Mouse (Mus musculus): Measurements from ENCODE around the gene Trpc1. TPM values are rescaled to one million over a fixed set of nuclear protein-coding genes. Genes with fewer than 3 reads are reported as not detected.

The Trpc1 gene
- polyA plus RNA-seq, 1 experiment = not detected

DNA sequence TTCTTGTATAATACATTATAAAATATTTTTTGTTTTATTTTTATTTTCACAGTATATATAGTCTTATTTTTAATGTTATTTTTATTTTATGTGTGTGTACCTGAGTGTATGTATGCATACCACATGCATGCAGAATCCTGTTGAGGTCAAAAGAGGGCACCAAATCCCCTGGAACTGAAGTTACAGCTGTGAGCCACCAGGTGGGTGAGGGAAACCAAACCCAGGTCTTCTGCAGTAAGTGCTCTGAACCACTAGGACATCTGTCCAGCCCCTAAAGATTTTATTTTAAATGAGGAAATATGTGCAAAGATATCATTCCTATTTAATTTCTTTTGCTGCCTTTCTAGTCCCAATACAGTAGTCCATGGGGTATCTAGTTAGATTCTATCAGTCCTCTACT, 41.2 kb downstream of the Trpc1 start:
- TF ChIP-seq TAL1 (IDR thresholded peaks at IDR 0.05; ENCODE audit: low read length) (no peak), GATA1 (IDR thresholded peaks at IDR 0.05; ENCODE audit: low read length) (no peak)
- H3K36me3 ChIP-seq (ENCODE audit: control insufficient read depth) = no peaks in the 10 kb centered on the region

DNA sequence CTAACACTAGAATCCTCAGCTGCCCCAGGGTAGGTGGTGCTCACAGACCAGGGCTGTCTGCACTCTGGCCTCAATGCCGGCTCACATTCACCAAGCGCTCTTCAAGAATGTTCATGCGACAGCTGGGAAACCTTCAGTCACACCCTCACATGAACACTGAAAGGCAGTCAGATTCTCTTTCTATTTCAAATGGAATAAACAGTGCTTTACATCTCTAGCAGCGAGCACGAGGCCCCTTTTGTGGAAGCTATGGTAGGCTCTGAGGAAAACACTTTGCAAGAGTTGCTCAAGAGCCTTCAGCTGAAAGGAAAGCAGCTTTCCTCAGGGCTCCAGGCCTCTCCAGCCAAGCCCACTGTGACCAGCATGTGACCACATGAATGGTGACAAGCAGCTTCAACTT, 44.8 kb downstream of the Trpc1 start:
- Histone ChIP-seq H3K36me3 (ENCODE audit: control insufficient read depth) (no peaks in the 10 kb centered on the region), H3K9me3 (ENCODE audit: control insufficient read depth, low read length) (no peaks in the 10 kb centered on the region), H3K27me3 (ENCODE audit: control insufficient read depth) (no peaks in the 10 kb centered on the region), H3K4me3 (replicated peaks) (no peak overlapping the region), H3K4me1 (ENCODE audit: control insufficient read depth) (no peaks in the 10 kb centered on the region; the same call in 1 of the 2 replicates)
- TF ChIP-seq TAL1 (IDR thresholded peaks at IDR 0.05; ENCODE audit: low read length) (no peak), GATA1 (IDR thresholded peaks at IDR 0.05; ENCODE audit: low read length) (no peak)

More for the DNA sequence above, 41.2 kb downstream of the Trpc1 start:
- Histone ChIP-seq H3K27me3 (ENCODE audit: control insufficient read depth) (no peaks in the 10 kb centered on the region), H3K4me3 (replicated peaks) (no peak overlapping the region), H3K9me3 (ENCODE audit: control insufficient read depth, low read length) (no peaks in the 10 kb centered on the region), H3K4me1 (ENCODE audit: control insufficient read depth) (no peaks in the 10 kb centered on the region; the same call in 1 of the 2 replicates)

DNA sequence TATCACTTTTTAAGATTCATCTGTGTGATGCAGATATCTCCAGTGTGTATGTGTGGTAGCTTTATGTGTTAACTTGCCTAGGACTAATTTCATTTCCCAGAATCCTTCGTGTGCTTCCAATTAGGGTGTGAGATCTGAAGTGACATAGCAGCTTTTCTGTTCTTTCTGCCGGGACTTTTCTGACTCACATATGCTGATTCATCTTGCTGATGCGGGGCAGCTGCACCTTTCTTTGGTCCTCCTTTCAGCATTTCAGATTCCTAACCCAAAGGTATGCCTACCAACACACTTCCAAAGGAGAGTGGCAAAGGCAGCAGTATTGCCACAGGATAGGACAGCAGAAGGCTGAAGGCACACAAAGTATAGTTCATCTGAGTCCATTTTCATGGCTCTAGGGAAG, 46.1 kb downstream of the Trpc1 start:
- no peak overlapping the region for H3K4me3 ChIP-seq (replicated peaks)
- H3K27me3 ChIP-seq (ENCODE audit: control insufficient read depth) = no peaks in the 10 kb centered on the region

DNA sequence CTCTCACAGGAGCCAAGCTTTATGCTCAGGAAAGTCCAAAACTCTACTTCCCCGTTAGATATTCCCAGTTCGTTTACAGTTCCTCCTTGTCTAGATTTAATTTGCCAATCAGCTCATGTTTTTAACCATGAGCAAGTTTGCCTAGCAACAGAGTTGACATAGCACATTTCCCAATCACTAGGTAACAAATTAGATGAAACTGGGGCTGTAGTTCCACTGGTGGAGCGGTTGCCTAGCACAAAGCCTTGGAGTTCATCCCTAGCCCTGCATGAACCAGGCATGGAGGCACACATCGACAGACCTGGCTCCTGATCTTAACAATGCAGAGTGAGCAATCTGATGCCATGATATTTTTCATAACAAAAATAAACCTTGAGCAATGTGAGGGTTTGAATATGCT, 50.9 kb downstream of the Trpc1 start:
- TF ChIP-seq GATA1 (IDR thresholded peaks at IDR 0.05; ENCODE audit: low read length) (no peak), TAL1 (IDR thresholded peaks at IDR 0.05; ENCODE audit: low read length) (no peak)
- H3K9me3 ChIP-seq (ENCODE audit: control insufficient read depth, low read length) = no peaks in the 10 kb centered on the region
- no peak overlapping the region for H3K4me3 ChIP-seq (replicated peaks)
- no peaks in the 10 kb centered on the region for H3K36me3 ChIP-seq (ENCODE audit: control insufficient read depth)
- H3K4me1 ChIP-seq (ENCODE audit: control insufficient read depth) = no peaks in the 10 kb centered on the region; the same call in 1 of the 2 replicates
- H3K27me3 ChIP-seq (ENCODE audit: control insufficient read depth) = no peaks in the 10 kb centered on the region

More for the DNA sequence above, 46.1 kb downstream of the Trpc1 start:
- H3K36me3 ChIP-seq (ENCODE audit: control insufficient read depth) = no peaks in the 10 kb centered on the region
- no peaks in the 10 kb centered on the region; the same call in 1 of the 2 replicates for H3K4me1 ChIP-seq (ENCODE audit: control insufficient read depth)
- H3K9me3 ChIP-seq (ENCODE audit: control insufficient read depth, low read length) = no peaks in the 10 kb centered on the region
- TF ChIP-seq TAL1 (IDR thresholded peaks at IDR 0.05; ENCODE audit: low read length) (no peak), GATA1 (IDR thresholded peaks at IDR 0.05; ENCODE audit: low read length) (no peak)

DNA sequence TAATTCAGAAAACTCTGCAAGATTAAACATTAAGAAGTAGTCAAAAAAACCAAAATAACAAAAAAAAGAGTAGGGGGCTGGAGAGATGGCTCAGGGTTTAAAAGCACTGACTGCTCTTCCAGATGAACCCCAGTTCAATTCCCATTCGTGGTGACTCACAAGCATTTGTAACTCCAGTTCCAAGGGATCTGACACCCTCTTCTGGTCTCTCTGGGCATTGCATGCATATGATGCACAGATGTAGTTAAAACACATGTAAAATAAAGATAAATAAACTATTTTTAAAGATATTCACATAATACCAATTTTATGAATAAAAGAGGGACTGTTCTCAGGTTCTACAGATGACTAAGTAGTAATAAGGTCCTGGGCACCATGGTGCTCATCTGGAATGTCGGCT, 52.4 kb downstream of the Trpc1 start:
- no peaks in the 10 kb centered on the region for H3K36me3 ChIP-seq (ENCODE audit: control insufficient read depth)
- H3K27me3 ChIP-seq (ENCODE audit: control insufficient read depth) = no peaks in the 10 kb centered on the region
- no peak for TF ChIP-seq TAL1 (IDR thresholded peaks at IDR 0.05; ENCODE audit: low read length)
- no peak for TF ChIP-seq GATA1 (IDR thresholded peaks at IDR 0.05; ENCODE audit: low read length)
- no peaks in the 10 kb centered on the region for H3K9me3 ChIP-seq (ENCODE audit: control insufficient read depth, low read length)
- H3K4me1 ChIP-seq (ENCODE audit: control insufficient read depth) = no peaks in the 10 kb centered on the region
- no peak overlapping the region for H3K4me3 ChIP-seq (replicated peaks)

DNA sequence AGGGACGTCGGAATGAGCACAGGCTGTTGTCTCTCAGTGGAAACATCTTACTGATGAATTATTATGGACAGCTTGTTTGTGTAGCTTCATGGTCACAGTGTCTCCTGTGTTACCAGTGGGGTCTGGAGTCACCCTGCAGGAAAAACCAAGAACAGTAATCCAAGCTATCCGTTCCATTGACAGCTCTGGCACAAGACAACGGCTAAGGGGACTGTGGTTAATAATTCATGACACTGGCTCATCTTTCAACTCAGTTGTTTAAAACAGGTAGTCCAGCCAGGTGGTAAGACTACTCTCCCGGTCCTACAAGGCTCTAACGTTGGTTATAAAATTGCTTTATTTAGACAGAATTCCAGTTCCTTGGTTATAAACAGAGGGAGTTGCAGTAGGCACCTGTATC, 53.6 kb downstream of the Trpc1 start:
- no peak for TF ChIP-seq GATA1 (IDR thresholded peaks at IDR 0.05; ENCODE audit: low read length)
- TF ChIP-seq TAL1 (IDR thresholded peaks at IDR 0.05; ENCODE audit: low read length) = no peak
- no peaks in the 10 kb centered on the region; the same call in 1 of the 2 replicates for H3K36me3 ChIP-seq (ENCODE audit: control insufficient read depth)
- no peaks in the 10 kb centered on the region for H3K27me3 ChIP-seq (ENCODE audit: control insufficient read depth)
- no peaks in the 10 kb centered on the region for H3K9me3 ChIP-seq (ENCODE audit: control insufficient read depth, low read length)
- H3K4me1 ChIP-seq (ENCODE audit: control insufficient read depth) = no peaks in the 10 kb centered on the region
- no peak overlapping the region for H3K4me3 ChIP-seq (replicated peaks)

DNA sequence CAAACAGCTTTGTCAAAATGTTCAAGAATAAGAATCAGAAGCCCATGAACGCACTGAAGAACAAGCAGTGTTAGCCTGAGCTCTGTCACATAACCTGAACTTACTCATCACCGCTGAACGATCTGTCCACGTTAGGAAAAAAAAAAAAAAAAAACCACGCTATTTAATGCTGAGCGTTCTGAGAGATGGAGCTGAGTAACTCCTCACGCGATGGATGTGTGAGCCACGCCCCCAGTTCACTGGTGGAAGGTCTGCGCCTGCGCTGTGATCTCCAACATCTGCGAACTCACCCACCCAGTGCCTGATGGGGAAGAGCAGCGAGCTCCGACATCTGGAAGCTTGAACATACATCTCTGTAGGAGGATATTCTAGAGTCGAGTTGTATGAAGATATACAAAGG, 55.2 kb downstream of the Trpc1 start:
- Histone ChIP-seq H3K4me3 (replicated peaks) (no peak overlapping the region), H3K27me3 (ENCODE audit: control insufficient read depth) (no peaks in the 10 kb centered on the region), H3K9me3 (ENCODE audit: control insufficient read depth, low read length) (no peaks in the 10 kb centered on the region), H3K36me3 (ENCODE audit: control insufficient read depth) (no peaks in the 10 kb centered on the region; the same call in 1 of the 2 replicates), H3K4me1 (ENCODE audit: control insufficient read depth) (no peaks in the 10 kb centered on the region)
- TF ChIP-seq TAL1 (IDR thresholded peaks at IDR 0.05; ENCODE audit: low read length) (no peak), GATA1 (IDR thresholded peaks at IDR 0.05; ENCODE audit: low read length) (no peak)

DNA sequence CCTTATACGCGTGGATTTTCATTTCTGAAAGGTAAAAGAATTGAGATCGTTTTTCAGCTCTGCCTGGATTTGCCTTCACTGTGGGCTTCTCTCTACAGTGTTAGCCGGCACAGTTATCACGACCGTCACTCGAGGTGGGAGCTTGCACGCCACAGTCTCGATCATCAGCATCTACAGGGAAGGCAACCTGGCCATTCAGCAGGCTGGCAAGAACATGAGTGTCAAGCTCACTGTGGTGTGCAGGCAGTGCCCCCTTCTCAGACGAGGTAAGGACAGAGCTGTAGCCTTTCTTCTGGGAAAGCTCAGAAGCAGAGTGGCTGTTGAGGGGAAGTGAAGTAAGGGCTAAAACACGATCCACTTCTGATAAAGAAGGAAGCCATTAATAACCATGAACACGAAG, 55.6 kb downstream of the Trpc1 start:
- Histone ChIP-seq H3K4me3 (replicated peaks) (no peak overlapping the region), H3K9me3 (ENCODE audit: control insufficient read depth, low read length) (no peaks in the 10 kb centered on the region), H3K36me3 (ENCODE audit: control insufficient read depth) (no peaks in the 10 kb centered on the region; the same call in 1 of the 2 replicates), H3K27me3 (ENCODE audit: control insufficient read depth) (no peaks in the 10 kb centered on the region), H3K4me1 (ENCODE audit: control insufficient read depth) (no peaks in the 10 kb centered on the region)
- TF ChIP-seq TAL1 (IDR thresholded peaks at IDR 0.05; ENCODE audit: low read length) = no peak
- no peak for TF ChIP-seq GATA1 (IDR thresholded peaks at IDR 0.05; ENCODE audit: low read length)

DNA sequence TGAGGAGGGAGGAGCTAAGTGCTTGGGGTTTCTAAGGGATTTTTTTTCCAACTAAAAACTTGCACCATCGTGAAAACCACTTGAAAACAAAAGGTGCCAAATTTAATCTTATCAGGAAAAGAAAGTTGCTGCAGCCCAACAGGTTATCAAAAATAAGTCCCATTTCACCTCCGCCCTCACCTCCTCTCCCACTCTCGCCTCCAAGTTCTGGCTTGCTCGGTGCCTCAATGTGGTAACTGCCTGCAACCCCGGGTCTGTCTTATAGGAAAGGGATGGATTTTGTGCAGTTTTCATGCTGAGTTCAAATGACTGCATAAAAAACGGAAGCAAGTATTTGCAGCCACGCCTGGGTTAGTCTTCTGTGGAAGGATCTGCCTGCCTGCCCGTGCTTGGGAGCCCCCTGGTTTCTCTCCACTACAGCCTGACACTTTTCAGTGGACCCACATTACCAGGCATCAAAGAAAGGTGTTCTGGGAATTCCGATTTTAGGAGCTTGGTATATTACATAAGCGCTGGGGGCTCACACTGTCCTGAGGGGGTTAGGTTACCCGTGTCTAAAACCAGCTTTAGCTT, 56.6 kb downstream of the Trpc1 start:
- Histone ChIP-seq H3K4me3 (replicated peaks) (no peak overlapping the region), H3K36me3 (ENCODE audit: control insufficient read depth) (no peaks in the 10 kb centered on the region; the same call in 1 of the 2 replicates), H3K27me3 (ENCODE audit: control insufficient read depth) (no peaks in the 10 kb centered on the region), H3K9me3 (ENCODE audit: control insufficient read depth, low read length) (no peaks in the 10 kb centered on the region), H3K4me1 (ENCODE audit: control insufficient read depth) (no peaks in the 10 kb centered on the region)
- TF ChIP-seq GATA1 (IDR thresholded peaks at IDR 0.05; ENCODE audit: low read length) (no peak), TAL1 (IDR thresholded peaks at IDR 0.05; ENCODE audit: low read length) (no peak)

DNA sequence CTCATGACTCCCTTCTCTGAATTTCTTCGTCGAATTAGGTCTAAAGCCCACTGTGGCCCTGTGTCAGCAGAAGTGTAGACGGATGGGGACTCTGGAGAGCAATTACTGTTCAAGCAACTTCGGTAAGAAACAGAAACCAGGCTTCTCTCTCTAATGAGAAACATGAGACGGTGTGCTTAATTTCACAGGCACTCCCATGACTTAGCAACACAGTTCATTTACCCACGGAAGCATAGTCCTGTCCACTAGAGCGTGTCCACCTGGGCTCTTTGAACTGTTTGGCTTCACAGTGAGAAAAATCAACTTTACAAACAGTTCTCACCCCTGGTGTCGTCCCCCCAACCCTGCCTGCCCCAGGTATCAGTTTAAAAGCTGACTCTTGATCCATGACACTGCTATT, 57.4 kb downstream of the Trpc1 start:
- Histone ChIP-seq H3K4me1 (ENCODE audit: control insufficient read depth) (no peaks in the 10 kb centered on the region), H3K27me3 (ENCODE audit: control insufficient read depth) (no peaks in the 10 kb centered on the region), H3K36me3 (ENCODE audit: control insufficient read depth) (no peaks in the 10 kb centered on the region; the same call in 1 of the 2 replicates), H3K4me3 (replicated peaks) (no peak overlapping the region), H3K9me3 (ENCODE audit: control insufficient read depth, low read length) (no peaks in the 10 kb centered on the region)
- TF ChIP-seq TAL1 (IDR thresholded peaks at IDR 0.05; ENCODE audit: low read length) (no peak), GATA1 (IDR thresholded peaks at IDR 0.05; ENCODE audit: low read length) (no peak)
